Mouse (Mus musculus): ENCODE data around the gene Ang2.

- TF ChIP-seq CTCF (IDR thresholded peaks at IDR 0.05; ENCODE audit: borderline replicate concordance, insufficient read depth, low read length) (peak; percentile 36; the same call in 1 of the 2 replicates), POLR2A (IDR thresholded peaks at IDR 0.05; ENCODE audit: low read depth, low read length) (no peak)
These were observed 42.0 kb upstream of the Ang2 start for GRCm38 (mm10) chr14:51240899-51241298.

Data from embryonic fibroblast, embryonic 13.5 days (primary cell).